Mouse (Mus musculus): ENCODE results near the gene Sema6c.
"Not testable (repeated sequence)": the region's sequence is repeated elsewhere in the genome, so short reads cannot be mapped to it uniquely, and the experiment has no call there.

The Sema6c gene

DNA sequence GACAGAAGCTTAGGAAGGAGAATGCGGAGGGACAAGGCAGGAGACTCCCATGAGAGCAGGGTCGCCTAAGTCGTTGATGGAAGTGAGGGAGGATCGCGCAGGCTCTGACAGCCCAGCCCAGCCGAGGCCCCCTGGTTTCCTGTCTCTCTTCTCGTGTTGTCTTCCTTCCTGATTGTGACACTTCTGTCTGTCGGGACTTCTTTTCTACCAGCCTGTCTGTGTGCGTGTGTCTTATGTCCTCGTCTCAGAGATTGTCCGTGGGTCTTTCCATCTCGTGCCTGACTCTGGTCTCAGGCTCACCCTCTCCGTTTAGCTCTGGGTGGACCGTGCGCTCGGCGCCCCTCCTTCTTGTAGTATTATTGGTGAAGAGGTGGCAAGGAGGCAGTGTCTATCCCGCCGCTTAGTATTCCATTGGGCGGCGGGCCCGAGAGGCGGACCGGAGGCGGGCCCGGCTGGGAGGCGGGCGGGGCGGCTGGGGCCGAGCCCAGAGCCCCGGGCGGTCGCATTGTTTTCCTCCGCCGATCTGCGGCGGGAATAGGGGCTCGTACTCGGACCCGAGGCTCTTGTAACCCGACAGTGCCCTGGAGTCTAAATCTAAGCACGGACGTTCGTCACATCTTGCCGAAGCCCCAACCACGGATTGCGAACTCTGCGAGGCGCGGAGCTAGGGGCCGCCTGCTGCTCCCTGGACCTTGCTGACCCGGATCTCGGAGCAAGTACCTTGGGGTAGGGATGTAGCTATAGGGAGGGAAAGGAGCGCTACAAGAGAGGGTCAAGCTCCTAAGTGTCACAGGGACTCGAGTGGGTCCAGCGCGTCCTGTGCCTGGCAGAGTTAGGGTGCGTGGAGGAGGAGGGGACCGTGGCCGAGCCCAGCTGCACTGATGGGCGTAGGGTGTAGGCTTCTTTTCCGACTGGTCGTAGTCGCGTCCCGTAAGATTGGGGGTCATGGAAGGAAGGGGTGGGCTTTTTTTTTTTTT is at the start of gene Sema6c:
Sema6c (plus strand) TSS at position 471 of the 977 bp plus-strand sequence.
- DNase-seq (ENCODE audit: low read depth): peak; percentile 90

DNA sequence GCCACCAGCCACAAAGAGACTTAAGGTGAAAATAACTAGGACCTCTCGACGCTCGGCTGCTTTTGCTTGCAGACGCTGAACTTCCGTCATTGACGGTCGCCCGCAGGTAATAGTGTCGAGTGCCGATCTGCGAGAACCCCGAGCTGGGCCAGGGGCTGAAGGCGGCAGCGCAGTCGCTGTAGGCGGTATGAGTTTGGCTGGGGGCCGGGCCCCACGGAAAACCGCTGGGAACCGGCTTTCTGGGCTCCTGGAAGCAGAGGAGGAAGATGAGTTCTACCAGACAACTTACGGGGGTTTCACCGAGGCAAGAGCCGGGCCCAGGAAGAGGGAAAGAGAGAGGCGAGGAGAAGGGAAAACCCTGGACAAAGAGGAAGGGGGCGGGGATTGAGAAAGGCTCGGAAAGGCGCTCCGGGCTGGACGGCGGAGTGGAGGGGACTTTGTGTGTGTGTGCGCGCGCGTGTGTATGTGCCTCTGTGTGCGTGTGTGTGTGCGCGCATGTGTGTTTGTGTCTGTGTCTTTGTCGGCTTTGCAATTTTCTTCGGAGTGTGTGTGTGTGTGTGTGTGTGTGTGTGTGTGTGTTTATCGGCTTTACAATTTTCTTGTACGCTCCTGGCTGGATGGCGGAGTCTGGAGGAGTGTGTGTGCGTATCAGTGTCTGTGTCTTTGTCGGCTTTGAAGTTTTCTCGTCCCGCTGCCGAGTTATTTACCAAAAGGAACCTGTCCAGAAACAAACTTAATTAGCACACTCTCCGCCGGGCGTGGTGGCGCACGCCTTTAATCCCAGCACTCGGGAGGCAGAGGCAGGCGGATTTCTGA is 49.1 kb upstream of the Sema6c start, which contains the start of gene Vps72:
Vps72 (plus strand) TSS at position 112 of the 816 bp plus-strand sequence.
- DNase-seq (ENCODE audit: low read depth): peak; percentile 92

DNA sequence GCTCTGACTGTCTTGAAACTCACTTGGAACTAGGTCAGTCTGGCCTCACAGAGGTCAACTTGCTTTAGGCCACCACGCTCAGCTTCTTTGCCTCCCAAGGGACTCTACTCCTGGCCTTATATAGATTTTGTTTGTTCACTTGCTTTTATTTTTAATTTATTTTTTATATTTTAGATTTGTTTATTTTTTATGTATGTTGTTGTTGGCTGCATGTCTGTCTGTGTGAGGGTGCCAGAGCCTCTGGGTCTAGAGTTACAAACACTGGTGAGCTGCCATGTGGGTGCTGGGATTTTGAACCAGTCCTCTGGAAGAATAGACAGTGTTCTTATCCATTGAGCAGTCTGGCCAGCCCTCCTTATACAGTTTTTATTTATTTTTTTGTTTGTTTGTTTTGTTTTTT is 47.5 kb upstream of the Sema6c start:
- no peak for DNase-seq (ENCODE audit: low read depth)

DNA sequence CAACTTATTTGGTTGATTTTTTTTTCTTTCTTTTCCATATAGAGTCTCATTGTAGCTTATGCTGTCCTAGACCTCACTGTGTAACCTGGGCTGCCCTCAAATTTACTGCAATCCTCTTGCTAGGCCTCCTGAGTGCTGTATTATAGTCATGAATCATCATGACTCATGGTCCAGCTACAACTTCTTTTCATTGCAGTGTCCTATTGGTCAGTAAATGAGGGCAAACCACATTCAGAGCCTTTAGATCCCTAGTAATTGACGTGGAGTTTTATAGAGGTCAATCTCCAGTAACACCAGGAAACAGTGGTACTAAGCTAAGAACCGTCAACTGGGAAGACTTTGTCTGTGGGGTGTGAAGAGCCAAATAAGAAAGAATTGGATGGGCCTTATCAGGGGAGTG is 42.5 kb upstream of the Sema6c start:
- no peak for DNase-seq (ENCODE audit: low read depth)

GRCm38 (mm10) chr3:95121580-95121979 is 38.7 kb upstream of the Sema6c start:
- no peak for DNase-seq (ENCODE audit: low read depth)

GRCm38 (mm10) chr3:95124246-95124645 is 36.0 kb upstream of the Sema6c start, which contains the start of gene Tmod4:
Gene Tmod4 (plus strand): TSS chr3:95124476.
- DNase-seq (ENCODE audit: low read depth): peak; percentile 42

GRCm38 (mm10) chr3:95124972-95125371 is 35.3 kb upstream of the Sema6c start:
- DNase-seq (ENCODE audit: low read depth): no peak

DNA sequence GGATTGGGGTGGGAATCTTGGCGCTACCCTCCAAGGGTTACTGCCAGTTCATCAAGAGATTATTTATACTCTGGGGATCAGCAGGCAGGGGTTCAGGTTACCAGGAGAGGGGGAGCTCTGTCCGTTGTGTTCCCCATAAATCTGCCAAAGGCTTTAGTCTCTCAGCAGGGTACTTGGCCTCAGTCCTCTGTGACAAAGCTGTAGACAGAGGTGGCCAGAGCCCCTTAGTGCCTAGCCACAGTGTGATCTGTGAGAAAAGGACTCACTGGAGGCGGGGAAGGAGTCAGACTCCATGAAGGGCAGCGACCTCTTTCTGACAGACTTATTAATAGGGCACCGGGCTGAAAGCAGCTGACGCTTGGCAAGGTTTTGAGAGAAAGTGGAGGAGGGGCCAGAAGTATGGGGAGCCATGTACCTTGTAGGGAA is 31.0 kb upstream of the Sema6c start:
- no peak for DNase-seq (ENCODE audit: low read depth)

DNA sequence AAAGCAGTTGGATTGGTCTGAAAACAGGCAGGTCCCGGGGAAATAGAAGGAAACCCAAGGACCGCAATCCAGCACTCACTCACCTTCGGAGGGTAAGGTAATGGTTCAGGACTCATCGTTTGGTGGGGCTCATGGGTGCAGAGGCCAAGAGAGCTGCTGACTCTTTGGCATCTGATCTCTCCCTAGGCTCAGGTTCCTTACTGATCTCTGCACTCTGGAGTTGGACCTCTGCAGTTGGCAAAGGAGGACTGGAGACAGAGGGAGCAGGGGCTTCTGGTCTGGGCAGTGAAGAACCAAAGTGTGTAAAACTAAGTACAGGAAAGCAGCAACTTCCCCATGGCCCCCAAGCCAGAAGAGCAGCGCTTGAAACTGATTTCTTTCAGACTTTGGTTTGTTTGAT is 30.2 kb upstream of the Sema6c start:
- DNase-seq (ENCODE audit: low read depth): no peak

DNA sequence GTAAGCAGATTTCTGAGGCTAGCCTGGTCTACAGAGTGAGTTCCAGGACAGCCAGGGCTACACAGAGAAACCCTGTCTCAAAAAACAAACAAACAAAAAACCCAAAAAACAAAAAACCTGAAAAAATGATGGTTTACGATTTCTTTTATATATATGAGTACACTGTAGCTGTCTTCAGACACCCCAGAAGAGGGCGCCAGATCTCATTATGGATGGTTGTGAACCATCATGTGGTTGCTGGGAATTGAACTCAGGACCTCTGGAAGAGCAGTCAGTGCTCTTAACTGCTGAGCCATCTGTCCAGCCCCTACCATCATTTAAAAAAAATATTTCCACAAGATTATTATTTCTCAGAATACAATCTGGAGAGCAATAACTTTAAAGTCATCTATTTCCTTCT is 27.9 kb upstream of the Sema6c start:
- not testable (repeated sequence) for DNase-seq (ENCODE audit: low read depth)

- peak; percentile 24 for DNase-seq (ENCODE audit: low read depth)
Observed at GRCm38 (mm10) chr3:95133176-95133575, 27.1 kb upstream of the Sema6c start.

GRCm38 (mm10) chr3:95133680-95134101 is 26.6 kb upstream of the Sema6c start, which contains the start of the genes Scnm1 and Lysmd1:
Gene Scnm1 (minus strand): TSS chr3:95134011.
Gene Lysmd1 (plus strand): TSS chr3:95134088.
- peak; percentile 95 for DNase-seq (ENCODE audit: low read depth)

- DNase-seq (ENCODE audit: low read depth): not testable (repeated sequence)
Observed at GRCm38 (mm10) chr3:95134133-95134532, 26.1 kb upstream of the Sema6c start.

DNA sequence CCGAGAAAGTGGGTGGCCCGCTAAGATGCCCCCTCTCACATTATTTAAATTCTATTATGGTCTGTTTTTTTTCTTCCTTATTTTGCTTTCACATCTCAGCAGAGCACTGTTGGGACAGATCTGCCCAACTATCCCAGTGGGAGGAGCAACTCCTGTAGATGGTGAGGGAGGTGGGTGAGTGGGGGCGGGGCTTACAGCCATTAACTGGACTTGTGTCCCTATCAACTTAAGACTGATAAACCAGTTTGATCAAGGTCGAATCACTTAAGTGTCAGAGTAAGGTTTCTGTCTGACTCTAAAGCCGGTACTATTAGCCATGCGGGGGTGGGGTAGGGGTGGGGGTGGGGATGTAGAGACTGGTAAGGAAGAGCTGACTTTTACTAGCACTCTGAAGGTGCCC is 25.2 kb upstream of the Sema6c start:
- no peak for DNase-seq (ENCODE audit: low read depth)

- DNase-seq (ENCODE audit: low read depth): peak; percentile 89
Observed at GRCm38 (mm10) chr3:95135433-95136052, 24.7 kb upstream of the Sema6c start.

- DNase-seq (ENCODE audit: low read depth): peak; percentile 38
Observed at GRCm38 (mm10) chr3:95136336-95136735, 23.9 kb upstream of the Sema6c start.

DNA sequence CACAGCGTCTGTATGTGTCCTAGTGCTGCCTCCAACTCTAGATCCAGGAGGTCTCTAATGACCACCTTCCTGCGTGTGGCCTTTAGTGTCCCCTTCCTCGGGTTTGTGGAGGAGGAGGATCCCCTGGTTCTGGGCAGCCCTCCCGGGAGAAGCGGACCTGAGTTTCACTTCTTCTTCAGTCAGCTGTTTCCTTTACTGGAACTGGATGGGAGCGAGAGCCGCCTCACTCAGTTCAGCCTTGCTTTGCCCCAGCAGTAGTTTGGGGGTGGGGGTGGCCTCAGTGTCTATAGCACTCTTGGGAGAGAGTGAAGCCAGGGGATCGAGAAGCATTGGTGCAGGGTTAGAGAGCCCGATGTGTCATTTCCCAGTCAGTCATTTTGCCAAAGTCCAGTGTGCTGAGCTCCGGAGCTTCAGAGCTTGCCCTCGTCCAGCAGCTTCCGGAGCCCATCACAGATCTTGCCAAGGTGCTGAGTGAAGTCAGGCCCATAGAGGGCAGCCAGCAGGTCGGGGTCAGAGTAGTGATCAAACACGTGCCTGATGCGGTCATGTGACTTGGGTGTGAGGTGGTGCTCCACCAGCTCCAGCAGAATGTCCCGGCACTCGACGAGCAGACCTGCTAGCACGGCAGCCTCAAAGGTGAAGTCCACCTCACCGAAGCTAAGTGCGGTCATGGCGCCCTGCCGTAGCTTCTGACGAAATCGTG is 20.5 kb upstream of the Sema6c start:
- DNase-seq (ENCODE audit: low read depth): no peak

- no peak for DNase-seq (ENCODE audit: low read depth)
Observed at GRCm38 (mm10) chr3:95140289-95140595, 20.0 kb upstream of the Sema6c start.

DNA sequence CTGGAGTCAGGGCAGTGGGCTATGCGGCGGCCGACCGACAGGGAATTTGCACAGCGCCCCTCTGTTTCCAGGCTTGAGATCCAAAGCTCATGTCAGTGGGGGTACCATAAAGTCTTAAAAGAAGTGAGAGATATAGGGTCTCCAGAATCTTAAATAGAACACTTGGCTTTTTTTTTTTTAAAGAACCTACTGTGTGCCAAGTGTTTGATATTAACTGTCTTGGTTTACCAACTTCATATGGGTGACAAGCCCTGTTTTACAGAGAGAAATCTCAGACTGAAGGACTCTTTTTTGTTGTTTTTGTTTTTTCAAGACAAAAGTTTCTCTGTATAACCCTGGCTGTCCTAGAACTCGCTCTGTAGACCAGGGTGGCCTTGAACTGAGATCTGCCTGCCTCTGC is 19.5 kb upstream of the Sema6c start:
- DNase-seq (ENCODE audit: low read depth): no peak

- DNase-seq (ENCODE audit: low read depth): peak; percentile 84
Observed at GRCm38 (mm10) chr3:95141474-95141873, 18.8 kb upstream of the Sema6c start.

- DNase-seq (ENCODE audit: low read depth): peak; percentile 74
Observed at GRCm38 (mm10) chr3:95141952-95142616, 18.2 kb upstream of the Sema6c start, which contains the start of gene Tnfaip8l2. Gene Tnfaip8l2 (minus strand): TSS chr3:95142360.

Measured in naive thymus-derived CD4-positive, alpha-beta T cell, adult 2 months (primary cell).